Mouse (Mus musculus) activated CD4-positive, CD25-positive, alpha-beta regulatory T cell (primary cell): Measurements from ENCODE around the gene Iqsec2. TPM values are rescaled to one million over a fixed set of nuclear protein-coding genes. Genes with fewer than 3 reads are reported as not detected.

Source experiments
- polyA plus RNA-seq, 2 experiments: library from polyadenylated mRNA; unstranded; fragments of 100-300 nt; shearing (Covaris generic); gene quantifications; one replicate each; pipeline ENCODE4 v1.2.1; 2017

Iqsec2 gene
- polyA plus RNA-seq: under 1 TPM in 1 of 2 experiments, not detected in 1; 0.12 TPM

DNA sequence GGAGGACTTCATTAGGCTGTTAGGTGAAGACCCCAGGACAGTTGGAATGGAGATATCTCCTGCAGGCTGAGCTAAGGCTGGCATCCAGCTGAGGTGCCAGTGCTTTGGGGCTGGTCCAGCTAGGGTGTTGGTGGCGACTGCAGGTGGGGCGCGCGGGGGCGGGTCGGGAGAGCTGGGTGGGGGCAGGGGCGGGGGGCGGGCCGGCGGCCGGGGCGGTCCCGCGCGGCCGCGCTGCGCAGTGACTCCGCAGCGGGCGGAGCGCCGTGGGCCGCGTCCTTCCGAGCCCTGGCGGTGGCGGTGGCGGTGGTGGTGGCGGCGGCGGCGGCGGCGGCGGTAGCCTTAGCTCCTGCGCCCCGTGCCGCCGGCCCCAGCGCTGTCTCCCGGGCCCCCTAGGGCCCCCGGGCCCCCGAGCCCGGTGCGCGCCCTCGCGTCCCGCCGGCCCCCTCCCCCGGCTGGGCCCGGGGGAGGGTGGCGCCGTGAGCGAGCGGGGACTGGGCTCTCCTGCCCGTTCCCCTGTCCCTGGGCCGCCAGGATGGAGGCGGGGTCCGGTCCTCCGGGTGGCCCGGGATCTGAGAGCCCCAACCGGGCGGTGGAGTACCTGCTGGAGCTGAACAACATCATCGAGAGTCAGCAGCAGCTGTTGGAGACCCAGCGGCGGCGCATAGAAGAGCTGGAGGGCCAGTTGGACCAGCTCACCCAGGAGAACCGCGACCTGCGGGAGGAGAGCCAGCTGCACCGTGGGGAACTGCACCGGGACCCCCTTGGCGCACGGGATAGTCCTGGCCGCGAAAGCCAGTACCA is at the start of gene Iqsec2:
Gene Iqsec2 (plus strand): TSS at position 328 of the 801 bp plus-strand sequence.

DNA sequence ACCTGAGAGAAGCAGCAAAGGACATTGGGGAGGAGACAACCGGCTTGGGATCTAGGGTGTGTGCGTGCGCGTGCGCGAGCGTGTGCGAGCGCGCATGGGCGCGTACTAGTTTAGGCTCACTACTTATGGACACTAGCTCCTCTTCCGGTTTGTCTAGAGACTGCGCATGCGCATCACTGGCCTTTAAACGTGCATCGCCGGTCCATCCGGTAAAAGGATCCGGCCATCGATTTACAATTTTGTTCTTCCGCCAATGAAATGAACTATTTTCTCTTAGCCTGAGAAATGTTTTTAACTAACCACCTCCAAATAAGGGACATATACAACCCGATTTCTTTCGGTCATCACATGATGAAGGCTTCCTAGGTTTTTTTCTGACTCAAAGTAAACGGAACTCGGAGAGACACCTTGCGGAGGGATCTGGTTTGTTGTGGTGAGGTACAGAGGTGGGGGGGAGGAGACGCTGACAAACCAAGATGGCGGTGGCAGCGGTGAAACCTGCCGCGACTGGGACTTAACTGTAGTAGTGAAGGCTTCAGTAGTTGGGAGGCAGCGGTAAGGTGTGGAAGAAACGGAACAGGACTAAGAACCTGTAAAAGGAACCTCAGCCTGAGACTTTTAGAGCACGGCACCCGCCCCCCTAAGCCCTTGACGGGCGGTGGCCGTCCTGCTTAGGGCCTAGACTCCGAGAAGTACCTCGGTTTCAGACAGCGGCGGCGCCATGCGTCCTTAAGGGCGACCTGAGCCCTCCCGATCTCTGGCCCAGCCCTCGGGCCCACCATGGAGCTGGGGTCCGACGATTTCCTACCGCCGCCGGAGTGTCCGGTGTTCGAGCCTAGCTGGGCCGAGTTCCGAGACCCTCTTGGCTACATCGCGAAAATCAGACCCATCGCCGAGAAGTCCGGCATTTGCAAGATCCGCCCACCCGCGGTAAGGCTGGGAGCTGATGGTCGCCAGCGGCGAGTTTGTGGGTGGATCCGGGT is 89.0 kb downstream of the Iqsec2 start, which contains the start of gene Kdm5c:
Gene Kdm5c (plus strand): TSS at position 240 of the 983 bp plus-strand sequence.

Other genes with a start within 250 kb of the Iqsec2 start
- 100 to 1,000 TPM in 1 of 2 experiments, 10 to 100 TPM in 1; 83.9 to 112 TPM for gene Hsd17b10, start 142.4 kb upstream of the Iqsec2 start, polyA plus RNA-seq
- gene Ribc1, start 128.0 kb upstream of the Iqsec2 start, polyA plus RNA-seq: 1 to 10 TPM; 1.3 to 1.7 TPM
- gene Smc1a, start 127.8 kb upstream of the Iqsec2 start, polyA plus RNA-seq: 10 to 100 TPM; 71.1 to 71.8 TPM
- gene Kdm5c, start 88.8 kb downstream of the Iqsec2 start, polyA plus RNA-seq: 10 to 100 TPM; 30.3 to 42.2 TPM
- 10 to 100 TPM; 12.9 to 22.9 TPM for gene Kantr, start 183.2 kb downstream of the Iqsec2 start, polyA plus RNA-seq
- gene Tspyl2, start 198.2 kb downstream of the Iqsec2 start, polyA plus RNA-seq: 10 to 100 TPM; 17.7 to 21.8 TPM
- not detected for gene Gpr173, start 224.4 kb downstream of the Iqsec2 start, polyA plus RNA-seq